Mouse (Mus musculus): Measurements from ENCODE around the gene Bpifb1. TPM values are rescaled to one million over a fixed set of nuclear protein-coding genes. Genes with fewer than 3 reads are reported as not detected.

Gene Bpifb1
- polyA plus RNA-seq, 1 experiment, result not detected

GRCm38 (mm10) chr2:154192141-154192540 is 1.5 kb downstream of the Bpifb1 start:
- no peak for DNase-seq
- H3K4me1 ChIP-seq (ENCODE audit: control insufficient read depth, insufficient read depth, low read length), result no peaks in the 10 kb centered on the region
- WGBS, result 65% methylated on average over 2 of the region's 2 CpGs
- no peak overlapping the region for H3K27ac ChIP-seq (ENCODE audit: insufficient read depth, low read length)
- H3K27me3 ChIP-seq (ENCODE audit: control insufficient read depth, insufficient read depth, low read length), result no peaks in the 10 kb centered on the region
- no peak overlapping the region for H3K4me3 ChIP-seq (replicated peaks; ENCODE audit: insufficient read depth, low read depth, low read length)
- TF ChIP-seq CTCF (IDR thresholded peaks at IDR 0.05; ENCODE audit: borderline replicate concordance, insufficient read depth, low read depth, low read length) (no peak), POLR2A (IDR thresholded peaks at IDR 0.05; ENCODE audit: borderline replicate concordance, insufficient read depth, low read length) (no peak)

- Histone ChIP-seq H3K27ac (ENCODE audit: insufficient read depth, low read length) (no peak overlapping the region), H3K4me3 (replicated peaks; ENCODE audit: insufficient read depth, low read depth, low read length) (no peak overlapping the region), H3K27me3 (ENCODE audit: control insufficient read depth, insufficient read depth, low read length) (no peaks in the 10 kb centered on the region), H3K4me1 (ENCODE audit: control insufficient read depth, insufficient read depth, low read length) (no peaks in the 10 kb centered on the region)
- TF ChIP-seq POLR2A (IDR thresholded peaks at IDR 0.05; ENCODE audit: borderline replicate concordance, insufficient read depth, low read length), result no peak
- no peak for TF ChIP-seq CTCF (IDR thresholded peaks at IDR 0.05; ENCODE audit: borderline replicate concordance, insufficient read depth, low read depth, low read length)
- WGBS, result 83% methylated on average over 4 of the region's 4 CpGs
- DNase-seq, result no peak
Measured at GRCm38 (mm10) chr2:154193071-154193470, 2.5 kb downstream of the Bpifb1 start.

- H3K27me3 ChIP-seq (ENCODE audit: control insufficient read depth, insufficient read depth, low read length), result no peaks in the 10 kb centered on the region
- DNase-seq, result no peak
- H3K27ac ChIP-seq (ENCODE audit: insufficient read depth, low read length), result no peak overlapping the region
- no peaks in the 10 kb centered on the region for H3K4me1 ChIP-seq (ENCODE audit: control insufficient read depth, insufficient read depth, low read length)
- TF ChIP-seq POLR2A (IDR thresholded peaks at IDR 0.05; ENCODE audit: borderline replicate concordance, insufficient read depth, low read length), result no peak
- TF ChIP-seq CTCF (IDR thresholded peaks at IDR 0.05; ENCODE audit: borderline replicate concordance, insufficient read depth, low read depth, low read length), result no peak
- no peak overlapping the region for H3K4me3 ChIP-seq (replicated peaks; ENCODE audit: insufficient read depth, low read depth, low read length)
- 78% methylated on average over 5 of the region's 5 CpGs for WGBS
Measured at GRCm38 (mm10) chr2:154193994-154194504, 3.4 kb downstream of the Bpifb1 start.

GRCm38 (mm10) chr2:154197036-154197435 is 6.4 kb downstream of the Bpifb1 start:
- Histone ChIP-seq H3K4me1 (ENCODE audit: control insufficient read depth, insufficient read depth, low read length) (no peaks in the 10 kb centered on the region), H3K27me3 (ENCODE audit: control insufficient read depth, insufficient read depth, low read length) (no peaks in the 10 kb centered on the region), H3K27ac (ENCODE audit: insufficient read depth, low read length) (no peak overlapping the region), H3K4me3 (replicated peaks; ENCODE audit: insufficient read depth, low read depth, low read length) (no peak overlapping the region)
- WGBS, result 92% methylated on average over 9 of the region's 9 CpGs
- DNase-seq, result no peak
- TF ChIP-seq POLR2A (IDR thresholded peaks at IDR 0.05; ENCODE audit: borderline replicate concordance, insufficient read depth, low read length) (no peak), CTCF (IDR thresholded peaks at IDR 0.05; ENCODE audit: borderline replicate concordance, insufficient read depth, low read depth, low read length) (no peak)

- WGBS, result 86% methylated on average over 4 of the region's 4 CpGs
- TF ChIP-seq POLR2A (IDR thresholded peaks at IDR 0.05; ENCODE audit: borderline replicate concordance, insufficient read depth, low read length) (no peak), CTCF (IDR thresholded peaks at IDR 0.05; ENCODE audit: borderline replicate concordance, insufficient read depth, low read depth, low read length) (no peak)
- DNase-seq, result no peak
- H3K27me3 ChIP-seq (ENCODE audit: control insufficient read depth, insufficient read depth, low read length), result no peaks in the 10 kb centered on the region
- H3K27ac ChIP-seq (ENCODE audit: insufficient read depth, low read length), result no peak overlapping the region
- H3K4me3 ChIP-seq (replicated peaks; ENCODE audit: insufficient read depth, low read depth, low read length), result no peak overlapping the region
- H3K4me1 ChIP-seq (ENCODE audit: control insufficient read depth, insufficient read depth, low read length), result no peaks in the 10 kb centered on the region
Measured at GRCm38 (mm10) chr2:154204630-154205029, 14.0 kb downstream of the Bpifb1 start.

GRCm38 (mm10) chr2:154206908-154207307 is 16.3 kb downstream of the Bpifb1 start:
- no peaks in the 10 kb centered on the region for H3K27me3 ChIP-seq (ENCODE audit: control insufficient read depth, insufficient read depth, low read length)
- H3K4me3 ChIP-seq (replicated peaks; ENCODE audit: insufficient read depth, low read depth, low read length), result no peak overlapping the region
- TF ChIP-seq POLR2A (IDR thresholded peaks at IDR 0.05; ENCODE audit: borderline replicate concordance, insufficient read depth, low read length) (no peak), CTCF (IDR thresholded peaks at IDR 0.05; ENCODE audit: borderline replicate concordance, insufficient read depth, low read depth, low read length) (peak; percentile 49; the same call in 1 of the 2 replicates)
- no peak overlapping the region for H3K27ac ChIP-seq (ENCODE audit: insufficient read depth, low read length)
- no peak for DNase-seq
- 49% methylated on average over 7 of the region's 7 CpGs for WGBS
- H3K4me1 ChIP-seq (ENCODE audit: control insufficient read depth, insufficient read depth, low read length), result no peaks in the 10 kb centered on the region

- Histone ChIP-seq H3K27ac (ENCODE audit: insufficient read depth, low read length) (no peak overlapping the region), H3K4me1 (ENCODE audit: control insufficient read depth, insufficient read depth, low read length) (no peaks in the 10 kb centered on the region), H3K27me3 (ENCODE audit: control insufficient read depth, insufficient read depth, low read length) (no peaks in the 10 kb centered on the region), H3K4me3 (replicated peaks; ENCODE audit: insufficient read depth, low read depth, low read length) (no peak overlapping the region)
- 3% methylated on average over 3 of the region's 3 CpGs for WGBS
- no peak for TF ChIP-seq POLR2A (IDR thresholded peaks at IDR 0.05; ENCODE audit: borderline replicate concordance, insufficient read depth, low read length)
- TF ChIP-seq CTCF (IDR thresholded peaks at IDR 0.05; ENCODE audit: borderline replicate concordance, insufficient read depth, low read depth, low read length), result peak; percentile 53; the same call in 1 of the 2 replicates
- DNase-seq, result no peak
Measured at GRCm38 (mm10) chr2:154209112-154209511, 18.5 kb downstream of the Bpifb1 start.

- WGBS, result 45% methylated on average over 1 of the region's 1 CpGs
- H3K4me3 ChIP-seq (replicated peaks; ENCODE audit: insufficient read depth, low read depth, low read length), result no peak overlapping the region
- no peak for TF ChIP-seq POLR2A (IDR thresholded peaks at IDR 0.05; ENCODE audit: borderline replicate concordance, insufficient read depth, low read length)
- TF ChIP-seq CTCF (IDR thresholded peaks at IDR 0.05; ENCODE audit: borderline replicate concordance, insufficient read depth, low read depth, low read length), result no peak
- DNase-seq, result no peak
- no peaks in the 10 kb centered on the region for H3K27me3 ChIP-seq (ENCODE audit: control insufficient read depth, insufficient read depth, low read length)
- no peak overlapping the region for H3K27ac ChIP-seq (ENCODE audit: insufficient read depth, low read length)
- no peaks in the 10 kb centered on the region for H3K4me1 ChIP-seq (ENCODE audit: control insufficient read depth, insufficient read depth, low read length)
Measured at GRCm38 (mm10) chr2:154211121-154211520, 20.5 kb downstream of the Bpifb1 start.

Data from cerebellum, adult 2 months (tissue).